Comparison of ENCODE assay signal across 11 mouse cellular contexts in the genomic region with DNA sequence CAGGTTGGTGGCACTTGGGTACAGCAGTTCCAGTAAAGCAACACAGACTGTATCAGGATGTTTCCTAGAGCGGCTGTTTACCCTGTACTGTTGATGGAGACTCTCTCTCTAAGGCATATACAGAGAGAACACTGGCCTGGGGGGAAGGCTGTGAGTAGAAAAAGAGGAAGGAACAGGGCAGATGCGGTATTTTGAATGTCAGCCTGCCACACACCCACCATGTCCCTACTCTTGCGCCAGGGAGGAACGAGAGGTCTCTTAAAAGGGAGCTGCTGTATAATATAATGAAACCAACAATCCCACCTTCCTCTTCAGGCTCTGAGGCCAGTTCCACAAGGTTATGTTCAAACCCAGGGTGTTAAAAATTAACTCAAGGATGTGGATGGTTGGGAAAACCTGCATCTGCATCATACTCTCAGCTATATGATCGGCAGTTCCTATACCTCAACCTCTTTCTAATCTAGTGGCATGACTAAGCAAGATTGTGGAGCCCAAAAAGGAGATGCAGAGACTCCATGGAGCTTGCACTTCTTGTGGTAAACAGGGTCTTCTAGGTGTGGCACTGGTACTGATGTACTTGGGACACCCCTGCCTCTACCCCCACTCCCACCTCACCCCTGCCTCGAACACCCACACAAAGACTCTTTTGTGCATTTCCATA. TPM values are rescaled to one million over a fixed set of nuclear protein-coding genes. Genes with fewer than 3 reads are reported as not detected.
"Had no signal": no experiment of that assay in that cellular context is flagged by ENCODE, and none has a peak within 500 bp of the region (broad histone marks: within the 10 kb centered on the region; RNA-seq: fewer than 3 reads in every experiment).

No protein-coding gene starts in this region.

- ATAC-seq: liver, embryonic 12.5 days had no signal

- DNase-seq: kidney, adult 18-20 months; kidney, postnatal 10 days; kidney, postnatal 4 days; lung, embryonic 14.5 days; lung, postnatal 10 days; midbrain, embryonic 14.5 days; thymus, adult 18-20 months; thymus, postnatal 25 days had no signal

RNA-seq across cellular contexts. Expression of gene Tarm1, which starts 20.3 kb away (rescaled TPM):
- total RNA-seq: layer of hippocampus, postnatal 25 days; left cerebral cortex, postnatal 14 days had no signal
